Mouse (Mus musculus) erythroblast, embryonic 14.5 days (primary cell): ENCODE measurements around the gene Cilp2. TPM values are rescaled to one million over a fixed set of nuclear protein-coding genes. Genes with fewer than 3 reads are reported as not detected.

Experiments
- H3K27me3 ChIP-seq: 2 replicates; pipeline ENCODE4 v1.6.1; 2012; ENCODE audit warnings: inconsistent platforms; ENCODE audit not compliant: control insufficient read depth
- H3K36me3 ChIP-seq: 2 replicates; pipeline ENCODE4 v1.6.1; 2012; ENCODE audit warnings: mild to moderate bottlenecking, inconsistent platforms; ENCODE audit not compliant: control insufficient read depth
- H3K4me1 ChIP-seq: 2 replicates; pipeline ENCODE4 v1.6.1; 2012; ENCODE audit warnings: inconsistent platforms; ENCODE audit not compliant: control insufficient read depth
- H3K4me3 ChIP-seq: replicated peaks from 2 replicates; pipeline ENCODE3; 2012; ENCODE audit warnings: moderate library complexity, mild to moderate bottlenecking, inconsistent platforms
- H3K9me3 ChIP-seq: 2 replicates; pipeline ENCODE4 v1.6.1; 2012; ENCODE audit warnings: low read length, inconsistent platforms, mixed read lengths; ENCODE audit not compliant: control insufficient read depth
- GATA1 ChIP-seq: IDR thresholded peaks from 2 replicates; pipeline ENCODE4 v1.6.1; 2012; ENCODE audit warnings: low read length, inconsistent platforms, mixed read lengths
- TAL1 ChIP-seq: IDR thresholded peaks from 3 replicates; pipeline ENCODE4 v1.6.1; 2012; ENCODE audit warnings: low read length, inconsistent platforms, mixed read lengths
- polyA plus RNA-seq: library from polyadenylated mRNA; stranded (reverse); fragments of >175 nt; gene quantifications from 2 replicates; pipeline ENCODE4 v1.2.3, GENCODE M21; 2012

Gene Cilp2
- polyA plus RNA-seq, 1 experiment = not detected

DNA sequence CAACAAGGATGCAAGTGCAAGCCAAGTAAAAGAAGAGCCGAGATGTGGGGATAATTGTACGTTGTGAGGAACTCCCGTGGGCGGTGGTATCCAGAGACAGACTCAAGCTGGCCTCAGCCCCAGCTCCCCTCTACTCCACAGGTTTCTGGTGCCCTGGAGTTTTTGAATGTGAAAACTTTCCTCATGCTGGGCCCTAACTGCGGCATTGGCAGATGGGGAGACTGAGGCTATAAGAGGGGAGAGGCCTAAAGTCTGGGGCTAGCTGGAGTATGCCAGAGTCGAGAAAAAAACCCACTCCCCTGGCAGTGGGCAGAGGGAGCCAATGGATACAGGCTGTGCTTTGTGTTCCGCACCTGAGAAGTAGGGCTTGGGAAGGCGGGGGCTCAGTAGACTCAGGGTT, 16.6 kb upstream of the Cilp2 start:
- no peaks in the 10 kb centered on the region for H3K27me3 ChIP-seq
- H3K4me1 ChIP-seq = peaks cover 65% of the 10 kb centered on the region
- peak overlapping the region; percentile 68 for H3K4me3 ChIP-seq
- H3K9me3 ChIP-seq = no peaks in the 10 kb centered on the region
- peaks cover 36% of the 10 kb centered on the region for H3K36me3 ChIP-seq
- no peak for TF ChIP-seq TAL1
- no peak for TF ChIP-seq GATA1

DNA sequence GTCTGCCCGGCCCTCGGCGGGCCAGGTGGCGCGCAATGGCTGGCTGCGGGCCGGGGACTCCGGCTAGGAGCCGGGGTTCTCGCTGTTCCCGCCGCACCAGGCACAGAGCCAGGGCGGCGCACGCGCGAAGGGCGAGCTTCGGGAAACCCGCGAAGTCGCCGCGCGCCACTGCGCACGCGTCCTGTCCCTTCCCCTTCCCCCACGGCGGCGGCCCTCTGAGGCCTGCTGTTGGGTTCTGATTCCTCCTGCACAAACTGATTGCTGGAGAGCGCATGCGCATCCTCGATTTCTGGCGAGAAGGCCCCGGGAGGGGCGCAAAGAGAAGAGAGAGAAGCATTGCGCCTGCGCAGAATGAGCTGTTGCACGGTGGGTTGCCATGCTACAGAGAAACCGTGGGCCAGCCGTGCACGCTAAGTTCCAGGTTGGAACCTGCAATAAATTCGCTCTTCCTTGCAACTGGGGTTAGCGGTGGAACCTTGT, 15.6 kb upstream of the Cilp2 start:
- Histone ChIP-seq H3K4me3 (peak overlapping the region; percentile 68), H3K4me1 (peaks cover 69% of the 10 kb centered on the region), H3K27me3 (no peaks in the 10 kb centered on the region), H3K36me3 (peaks cover 33% of the 10 kb centered on the region), H3K9me3 (no peaks in the 10 kb centered on the region)
- peak; percentile 47; the same call in 1 of the 2 replicates for TF ChIP-seq GATA1
- peak; percentile 45; the same call in 1 of the 3 replicates for TF ChIP-seq TAL1

DNA sequence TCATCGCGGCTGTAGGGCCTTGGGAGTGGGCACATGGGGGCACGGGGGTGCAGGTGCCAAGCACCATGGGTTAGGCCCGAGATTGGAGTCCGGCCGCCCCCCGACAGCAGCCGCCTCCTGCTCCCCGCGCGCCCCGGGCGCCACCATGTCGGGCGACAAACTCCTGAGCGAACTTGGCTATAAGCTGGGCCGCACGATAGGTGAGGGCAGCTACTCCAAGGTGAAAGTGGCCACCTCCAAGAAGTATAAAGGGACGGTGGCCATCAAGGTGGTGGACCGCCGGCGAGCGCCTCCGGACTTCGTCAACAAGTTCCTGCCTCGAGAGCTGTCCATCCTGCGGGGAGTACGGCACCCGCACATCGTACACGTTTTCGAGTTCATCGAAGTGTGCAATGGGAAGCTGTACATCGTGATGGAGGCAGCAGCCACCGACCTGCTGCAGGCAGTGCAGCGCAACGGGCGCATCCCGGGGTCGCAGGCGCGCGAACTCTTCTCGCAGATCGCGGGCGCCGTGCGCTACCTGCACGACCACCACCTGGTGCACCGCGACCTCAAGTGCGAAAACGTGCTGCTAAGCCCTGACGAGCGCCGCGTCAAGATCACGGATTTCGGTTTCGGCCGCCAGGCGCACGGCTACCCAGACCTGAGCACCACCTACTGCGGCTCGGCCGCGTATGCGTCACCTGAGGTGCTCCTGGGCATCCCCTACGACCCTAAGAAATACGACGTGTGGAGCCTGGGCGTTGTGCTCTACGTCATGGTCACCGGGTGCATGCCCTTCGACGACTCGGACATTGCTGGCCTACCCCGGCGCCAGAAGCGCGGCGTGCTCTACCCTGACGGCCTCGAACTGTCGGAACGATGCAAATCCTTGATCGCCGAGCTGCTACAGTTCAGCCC, 14.9 kb upstream of the Cilp2 start, which contains the start of the genes Tssk6, Ndufa13 and Yjefn3:
Tssk6 (plus strand) TSS at position 22 of the 900 bp plus-strand sequence.
Ndufa13 (minus strand) TSS at position 396 of the 900 bp plus-strand sequence.
Yjefn3 (minus strand) TSS at position 550 of the 900 bp plus-strand sequence.
- no peaks in the 10 kb centered on the region for H3K9me3 ChIP-seq
- no peaks in the 10 kb centered on the region for H3K27me3 ChIP-seq
- H3K4me3 ChIP-seq = peak within 1 kb of the TSS; percentile 68
- peaks cover 76% of the 10 kb centered on the region for H3K4me1 ChIP-seq
- H3K36me3 ChIP-seq = peaks cover 33% of the 10 kb centered on the region
- no peak for TF ChIP-seq GATA1
- TF ChIP-seq TAL1 = no peak

DNA sequence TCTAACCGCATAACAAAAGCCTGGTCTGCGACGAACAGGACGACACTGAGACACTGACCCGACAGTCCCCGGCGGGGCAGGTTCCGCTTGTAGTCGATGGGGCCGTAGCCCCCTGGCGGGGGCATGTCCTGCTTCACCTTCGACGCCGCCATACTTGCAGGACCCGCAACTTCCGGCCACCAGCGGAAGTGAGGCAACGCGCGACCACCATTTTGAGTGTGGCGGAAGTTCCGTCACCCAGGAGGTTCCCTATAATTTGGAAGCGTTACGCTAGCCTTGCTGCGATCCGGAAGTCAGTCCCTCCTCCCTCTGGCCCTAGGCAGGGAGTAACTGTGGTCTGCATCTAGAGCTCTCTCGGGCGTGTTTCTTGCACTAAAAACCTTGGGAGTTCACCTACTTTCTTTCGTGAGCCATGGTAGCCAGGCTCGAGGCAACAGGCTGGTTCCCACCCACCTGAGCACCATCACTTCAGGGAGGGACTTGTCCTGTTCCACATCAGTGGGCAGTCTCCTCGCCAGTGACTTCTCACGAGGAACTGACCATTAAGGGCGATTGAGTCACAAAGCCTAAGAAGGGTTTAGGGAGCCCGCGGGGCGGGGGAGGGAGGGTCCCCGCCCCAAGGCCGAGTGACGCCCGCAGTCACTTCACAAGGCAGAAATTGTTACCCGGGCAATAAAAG, 14.1 kb upstream of the Cilp2 start:
- peak overlapping the region; percentile 68 for H3K4me3 ChIP-seq
- H3K36me3 ChIP-seq = peaks cover 37% of the 10 kb centered on the region
- no peaks in the 10 kb centered on the region for H3K9me3 ChIP-seq
- TF ChIP-seq TAL1 = no peak
- TF ChIP-seq GATA1 = no peak
- no peaks in the 10 kb centered on the region for H3K27me3 ChIP-seq
- peaks cover 80% of the 10 kb centered on the region for H3K4me1 ChIP-seq

DNA sequence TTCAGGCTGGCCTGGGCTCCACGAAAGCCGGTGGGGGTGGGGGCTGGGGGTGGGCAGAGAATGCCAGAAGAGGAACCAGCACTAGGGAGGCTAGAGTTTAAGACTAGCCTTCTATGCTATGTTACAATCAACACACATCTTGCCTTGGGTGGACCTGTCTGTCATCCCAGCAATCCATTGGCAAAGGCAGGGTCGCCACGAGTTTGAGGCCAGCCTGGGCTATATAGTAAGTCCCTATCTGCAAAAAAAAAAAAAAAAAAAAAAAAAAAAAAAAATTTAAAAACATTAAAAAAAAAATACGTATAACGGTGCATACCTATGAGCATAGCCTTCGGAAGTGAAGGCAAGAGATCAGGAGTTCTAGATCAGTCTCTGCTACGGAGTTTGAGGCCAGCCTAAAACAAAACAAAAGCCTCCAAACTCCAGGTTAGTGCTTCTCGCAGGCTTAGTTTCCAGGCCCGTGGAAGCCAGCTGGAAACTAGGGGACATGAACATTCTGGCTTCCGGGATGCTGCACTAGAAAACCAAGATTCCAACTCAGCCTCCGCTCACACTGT, 13.5 kb upstream of the Cilp2 start:
- peaks cover 38% of the 10 kb centered on the region for H3K36me3 ChIP-seq
- TF ChIP-seq TAL1 (no peak), GATA1 (no peak)
- H3K4me3 ChIP-seq = peak overlapping the region; percentile 68
- no peaks in the 10 kb centered on the region for H3K9me3 ChIP-seq
- peaks cover 73% of the 10 kb centered on the region for H3K4me1 ChIP-seq
- H3K27me3 ChIP-seq = no peaks in the 10 kb centered on the region

DNA sequence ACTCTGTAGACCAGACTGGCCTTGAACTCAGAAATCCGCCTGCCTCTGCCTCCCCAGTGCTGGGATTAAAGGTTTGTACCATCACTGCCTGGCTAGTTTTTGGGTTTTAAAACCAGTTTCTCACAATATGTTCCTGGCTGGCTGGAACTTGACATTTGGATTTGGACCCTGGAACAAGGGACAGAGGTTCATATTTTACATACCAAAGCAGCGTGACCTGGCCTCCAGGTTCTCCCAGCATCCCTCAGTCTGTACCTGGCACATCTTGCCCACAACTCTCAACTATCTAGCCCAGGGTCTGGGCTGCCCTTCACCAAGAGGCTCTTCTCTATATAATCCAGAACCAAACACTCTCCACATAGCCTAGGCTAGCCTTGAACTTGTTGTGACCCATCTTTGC, 12.4 kb upstream of the Cilp2 start:
- H3K9me3 ChIP-seq = no peaks in the 10 kb centered on the region
- H3K4me1 ChIP-seq = peaks cover 65% of the 10 kb centered on the region
- H3K27me3 ChIP-seq = no peaks in the 10 kb centered on the region
- peaks cover 48% of the 10 kb centered on the region for H3K36me3 ChIP-seq
- H3K4me3 ChIP-seq = no peak overlapping the region
- no peak for TF ChIP-seq GATA1
- TF ChIP-seq TAL1 = no peak

DNA sequence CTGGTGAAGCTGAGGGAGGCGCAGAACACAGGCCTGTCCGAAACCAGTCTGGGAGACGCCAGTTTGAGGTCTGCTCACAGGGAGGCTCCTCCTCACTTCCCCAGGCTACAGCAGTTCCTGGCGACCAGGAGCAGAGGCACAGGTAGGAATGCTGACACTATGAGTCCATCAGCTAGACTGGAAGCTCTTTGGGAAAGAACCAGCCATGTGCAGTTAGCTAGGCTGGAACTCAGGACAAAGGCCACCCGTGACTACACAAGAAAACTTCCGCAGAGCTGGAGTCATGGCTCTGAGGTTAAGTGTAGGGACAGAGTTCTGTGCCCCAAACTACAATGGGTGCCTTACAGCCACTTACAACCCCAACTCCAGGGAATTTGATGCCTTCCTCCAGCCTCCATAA, 10.4 kb upstream of the Cilp2 start:
- no peaks in the 10 kb centered on the region for H3K27me3 ChIP-seq
- no peak overlapping the region for H3K4me3 ChIP-seq
- peaks cover 50% of the 10 kb centered on the region for H3K4me1 ChIP-seq
- TF ChIP-seq TAL1 = no peak
- TF ChIP-seq GATA1 = no peak
- H3K9me3 ChIP-seq = no peaks in the 10 kb centered on the region
- peaks cover 68% of the 10 kb centered on the region for H3K36me3 ChIP-seq

DNA sequence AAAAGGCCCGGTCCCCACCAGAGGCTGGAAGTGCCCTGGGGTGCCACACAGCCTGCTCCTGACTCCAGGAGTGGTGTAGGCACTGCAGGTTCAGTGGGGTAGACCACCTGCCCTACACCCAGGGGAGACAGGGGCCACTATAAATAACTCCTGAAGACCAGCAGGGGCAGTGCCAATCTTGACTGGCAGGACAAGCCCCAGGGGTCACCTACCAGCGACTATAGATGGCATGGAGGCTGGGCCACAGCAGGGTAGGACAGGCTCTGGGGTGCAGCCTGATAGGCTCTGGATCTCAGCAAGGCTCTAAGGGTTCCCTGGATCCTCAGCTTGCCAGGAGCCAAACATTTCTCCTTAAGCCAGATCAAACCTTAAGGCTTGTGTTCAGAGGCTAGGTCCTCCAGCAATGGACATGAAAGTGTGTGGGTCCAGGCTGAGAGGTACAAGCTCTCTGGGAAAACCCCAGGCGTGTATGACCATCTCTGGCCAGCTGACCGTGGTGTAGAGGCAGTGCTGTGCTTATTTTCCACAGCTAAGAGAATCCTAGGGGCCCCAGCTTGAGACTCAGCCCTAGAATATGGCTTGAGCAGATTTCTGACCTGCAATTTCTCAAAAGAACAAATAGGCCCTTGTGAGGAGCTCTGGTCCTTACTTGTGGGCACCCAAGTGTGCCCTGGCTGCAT, 8.4 kb upstream of the Cilp2 start:
- no peak overlapping the region for H3K4me3 ChIP-seq
- H3K9me3 ChIP-seq = no peaks in the 10 kb centered on the region
- H3K27me3 ChIP-seq = peaks cover 2% of the 10 kb centered on the region
- peaks cover 75% of the 10 kb centered on the region for H3K36me3 ChIP-seq
- H3K4me1 ChIP-seq = peaks cover 35% of the 10 kb centered on the region
- no peak for TF ChIP-seq GATA1
- TF ChIP-seq TAL1 = no peak
